Mouse (Mus musculus) left cerebral cortex, postnatal 36 days (tissue): ENCODE data around the gene 4632433K11Rik. TPM values are rescaled to one million over a fixed set of nuclear protein-coding genes. Genes with fewer than 3 reads are reported as not detected.
"Not testable (repeated sequence)": the region's sequence is repeated elsewhere in the genome, so short reads cannot be mapped to it uniquely, and the experiment has no call there.

ENCODE experiments used
- DNase-seq, 2 experiments: peaks; one replicate each; pipeline ENCODE4 v3.0.0; 2021 to 2022; ENCODE audit warnings: low spot score in 2 of 2, mixed read lengths in 1 of 2
- intact Hi-C: fragments of 180-260 bp; cut with DNase I; formaldehyde crosslinking; loops from one replicate; pipeline ENCODE4 v1.15.1; 2025
- total RNA-seq, 2 experiments: library from RNA; stranded (reverse); gene quantifications; 2 replicates each; pipeline ENCODE4 v1.2.3; 2021

4632433K11Rik gene
- total RNA-seq, 2 experiments from 2014 or later = 1.1 TPM; not detected in 1

DNA sequence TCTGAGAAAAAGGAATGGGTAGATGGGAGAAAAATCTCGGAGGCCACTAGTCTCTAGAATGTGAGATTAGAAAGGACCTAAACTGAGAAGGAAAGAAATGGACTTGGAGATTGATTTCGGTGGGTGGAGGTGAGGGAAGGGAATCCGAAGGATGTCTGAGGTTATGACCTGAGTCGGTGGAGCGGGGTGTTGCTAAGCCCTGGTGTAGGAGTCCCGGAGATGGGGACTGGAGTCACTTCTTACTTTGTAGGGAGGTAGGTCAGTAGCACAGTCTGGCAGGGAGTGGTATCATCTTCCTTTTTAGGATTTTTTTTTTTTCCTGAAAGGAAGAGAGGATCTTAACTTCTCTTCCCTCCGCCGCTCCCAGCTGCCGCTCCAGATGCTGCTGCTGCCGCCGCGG is 18.5 kb downstream of the 4632433K11Rik start:
- no peak for DNase-seq
- intact Hi-C loops = loop anchor here (5.0 kb wide), 1 partner anchor 110 kb away; no protein-coding TSS in a partner anchor

DNA sequence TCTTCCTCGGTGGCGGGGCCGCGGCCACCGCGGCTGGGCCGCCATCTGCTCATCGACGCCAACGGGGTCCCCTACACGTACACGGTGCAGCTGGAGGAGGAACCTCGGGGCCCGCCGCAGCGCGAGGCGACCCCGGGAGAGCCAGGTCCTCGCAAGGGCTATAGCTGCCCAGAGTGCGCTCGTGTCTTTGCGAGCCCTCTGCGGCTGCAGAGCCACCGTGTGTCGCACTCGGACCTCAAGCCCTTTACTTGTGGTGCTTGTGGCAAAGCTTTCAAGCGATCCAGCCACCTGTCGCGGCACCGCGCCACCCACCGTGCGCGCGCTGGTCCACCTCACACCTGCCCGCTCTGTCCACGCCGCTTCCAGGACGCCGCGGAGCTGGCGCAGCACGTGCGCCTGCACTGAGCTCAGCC is 19.0 kb downstream of the 4632433K11Rik start:
- peak in 1 of 2 experiments; percentile 38 for DNase-seq
- intact Hi-C loops = loop anchor here (5.0 kb wide), 1 partner anchor 111 kb away; no protein-coding TSS in a partner anchor

DNA sequence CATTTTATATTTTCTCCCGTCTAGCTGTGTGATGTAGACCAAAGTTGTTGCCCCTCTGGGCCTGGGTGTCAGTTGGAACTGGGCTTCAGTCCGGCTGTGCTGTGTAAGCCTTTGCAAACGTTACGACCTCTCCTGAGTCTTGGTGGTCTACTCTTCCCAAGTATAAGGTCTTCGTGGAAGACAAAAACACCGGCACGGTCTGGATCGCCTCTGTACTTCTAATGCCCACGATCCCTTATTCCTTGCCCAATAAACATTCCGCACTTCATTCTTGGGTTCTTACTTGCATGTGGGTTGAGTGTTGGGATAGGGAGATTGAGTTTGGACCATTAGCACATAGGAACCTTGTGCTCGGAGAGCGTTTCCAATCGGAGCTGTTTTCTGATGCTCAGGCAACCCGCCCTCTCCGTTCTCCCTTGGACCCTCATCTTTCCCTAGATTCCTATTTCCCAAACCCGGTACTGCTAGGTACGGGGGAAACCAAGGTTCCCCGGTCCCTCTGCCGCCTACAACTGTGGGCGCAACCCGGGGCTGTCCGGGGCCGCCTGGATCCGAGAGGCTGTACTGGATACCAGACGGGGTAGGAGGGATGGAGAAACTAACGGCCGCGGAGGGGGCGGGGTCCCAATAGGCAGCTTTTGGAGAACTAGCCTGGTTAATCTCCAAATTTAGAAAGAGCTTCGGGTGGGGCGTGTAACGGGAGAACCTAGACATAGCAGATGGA is 19.7 kb downstream of the 4632433K11Rik start:
- peak; percentile 57 to 65 for DNase-seq
- intact Hi-C loops = loop anchor here (5.0 kb wide), 1 partner anchor 111 kb away; no protein-coding TSS in a partner anchor

DNA sequence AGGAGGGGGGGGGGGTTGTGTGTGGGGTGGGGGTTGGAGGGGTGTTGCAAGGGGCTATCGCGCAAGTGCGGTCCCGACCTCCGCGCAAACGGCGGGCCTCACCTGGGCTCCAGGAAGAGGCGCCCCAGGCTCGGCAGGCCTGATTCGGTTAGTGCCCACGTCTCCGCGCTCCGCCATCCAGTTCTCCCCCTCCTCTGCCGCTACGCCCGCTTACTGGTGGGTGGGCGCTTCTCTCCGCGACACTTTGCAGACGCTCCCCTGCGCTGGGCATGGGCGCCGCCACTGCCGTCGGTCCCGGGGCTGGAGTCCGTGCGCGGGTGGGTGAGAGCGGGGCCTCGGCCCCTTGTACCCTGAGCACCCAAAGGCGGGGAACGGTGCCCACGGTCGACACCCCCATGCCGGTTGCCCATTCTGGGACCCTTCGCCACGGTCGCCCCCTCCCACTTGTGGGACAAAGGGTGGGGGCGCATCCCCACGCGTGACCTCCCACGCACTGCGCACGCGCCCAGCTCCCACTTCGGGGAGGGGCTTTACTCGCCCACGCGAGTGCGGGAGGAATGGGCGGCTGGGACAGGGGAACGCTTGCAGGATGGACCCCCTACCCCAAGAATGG is 22.8 kb downstream of the 4632433K11Rik start:
- intact Hi-C loops = loop anchor here (5.0 kb wide), 1 partner anchor 134 kb away; the partner anchor contains the start of gene Nat14

DNA sequence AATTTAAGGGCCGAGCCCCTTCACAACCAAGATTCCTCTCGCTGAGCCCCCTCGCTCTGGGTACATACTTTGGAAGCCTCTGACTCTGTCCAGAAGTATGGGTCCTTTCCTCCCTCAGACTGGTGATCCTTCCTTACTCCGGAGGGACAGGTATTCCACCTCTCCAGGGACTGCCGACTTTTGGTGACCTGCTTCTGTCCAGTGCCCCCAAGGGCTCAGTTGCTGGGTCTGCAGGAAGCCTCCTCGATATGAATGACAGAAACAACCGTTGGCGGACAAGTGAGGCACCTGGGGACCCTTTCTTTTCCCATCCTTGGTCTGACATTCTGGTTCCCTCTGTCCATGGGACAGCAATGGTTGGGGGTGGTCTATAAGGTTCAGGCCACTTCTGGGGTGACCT is 23.5 kb downstream of the 4632433K11Rik start:
- DNase-seq = peak in 1 of 2 experiments; percentile 9
- intact Hi-C loops = loop anchor here (5.0 kb wide), 1 partner anchor 135 kb away; the partner anchor contains the start of gene Nat14

More for the DNA sequence above, 22.8 kb downstream of the 4632433K11Rik start:
- peak in 1 of 2 experiments; percentile 76 for DNase-seq

DNA sequence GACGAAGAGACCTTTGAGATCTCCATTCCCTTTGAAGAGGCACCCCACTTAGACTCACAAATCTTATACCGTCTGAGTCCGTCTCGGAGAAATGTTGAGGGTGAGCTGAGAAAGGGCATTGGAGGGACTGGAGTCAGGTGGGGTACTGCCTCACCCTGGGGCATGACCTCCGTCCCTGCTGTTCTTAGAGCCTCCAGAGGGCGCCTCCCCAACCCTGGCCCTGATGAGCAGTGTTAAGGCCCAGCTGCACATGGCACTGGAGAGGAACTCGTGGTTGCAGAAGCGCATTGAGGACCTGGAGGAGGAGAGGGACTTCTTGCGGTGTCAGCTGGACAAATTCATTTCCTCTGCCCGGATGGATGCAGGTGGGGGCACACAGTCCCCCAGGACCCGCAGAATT is 23.9 kb downstream of the 4632433K11Rik start:
- intact Hi-C loops = loop anchor here (5.0 kb wide), 1 partner anchor 136 kb away; the partner anchor contains the start of gene Nat14
- DNase-seq = no peak

DNA sequence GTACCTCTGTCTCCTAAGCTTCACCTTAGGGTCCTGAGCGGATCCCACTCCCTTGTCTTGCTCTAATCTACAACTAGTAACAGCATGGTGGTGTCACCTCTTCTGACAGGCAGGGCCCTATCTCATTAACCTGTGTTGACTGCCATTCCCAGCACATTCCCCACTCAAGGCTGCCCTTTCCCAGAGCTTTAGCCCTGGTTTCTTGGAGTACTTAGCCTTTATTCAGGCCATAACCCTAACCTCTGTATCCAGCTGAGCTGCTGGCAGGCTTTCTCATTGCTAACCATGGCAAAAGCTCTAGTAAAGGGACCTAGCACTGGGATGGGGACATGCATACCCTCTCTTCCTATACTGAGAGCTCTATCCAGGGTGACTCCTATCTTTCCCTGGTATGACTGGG is 24.7 kb downstream of the 4632433K11Rik start:
- intact Hi-C loops = loop anchor here (5.0 kb wide), 1 partner anchor 136 kb away; the partner anchor contains the start of gene Nat14
- no peak for DNase-seq

DNA sequence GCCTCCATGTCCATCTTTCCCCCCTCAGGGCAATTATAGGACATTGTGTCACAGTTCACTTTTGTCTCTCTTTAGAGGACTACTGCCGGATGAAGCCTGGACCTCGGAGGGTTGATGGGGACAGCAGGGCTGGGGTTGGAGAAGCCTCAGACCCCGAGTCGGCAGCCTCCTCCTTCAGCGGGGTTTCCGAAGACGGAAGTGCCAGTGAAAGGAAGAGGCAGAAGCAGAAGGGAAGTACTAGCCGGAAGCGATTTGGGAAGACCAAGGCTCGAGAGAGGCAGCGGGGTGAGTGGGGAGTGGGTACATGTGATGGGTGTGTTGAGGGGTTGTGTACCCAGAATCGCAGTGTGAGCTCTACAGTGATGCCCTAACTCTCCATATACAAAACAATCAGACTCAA is 25.5 kb downstream of the 4632433K11Rik start:
- DNase-seq = peak in 1 of 2 experiments; percentile 11
- intact Hi-C loops = loop anchor here (5.0 kb wide), 1 partner anchor 137 kb away; the partner anchor contains the start of gene Nat14

DNA sequence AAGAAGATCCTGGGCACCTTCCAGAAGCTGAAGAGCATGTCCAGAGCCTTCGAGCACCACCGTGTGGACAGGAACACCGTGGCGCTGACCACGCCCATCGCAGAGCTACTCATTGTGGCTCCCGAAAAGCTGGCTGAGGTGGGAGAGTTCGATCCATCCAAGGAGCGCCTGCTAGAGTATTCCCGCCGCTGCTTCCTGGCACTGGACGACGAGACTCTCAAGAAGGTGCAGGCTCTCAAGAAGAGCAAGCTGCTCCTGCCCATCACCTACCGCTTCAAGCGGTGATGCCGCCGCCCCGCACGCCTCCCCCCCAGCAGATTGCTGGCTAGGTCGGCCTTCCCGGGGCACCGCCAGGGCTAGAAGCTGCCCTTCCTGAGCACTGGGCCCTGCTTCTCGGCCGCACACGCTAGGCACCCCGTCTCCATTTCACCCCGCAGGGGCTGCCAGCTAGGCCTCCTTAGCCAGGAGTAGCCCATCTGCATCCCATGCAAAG is 26.4 kb downstream of the 4632433K11Rik start:
- peak; percentile 74 for DNase-seq
- intact Hi-C loops = loop anchor here (2.0 to 10.0 kb wide), 2 partner anchors 39 to 1365 kb away; partner anchors contain the start of genes Ccdc106, Mboat7, Tsen34 and Zfp865

DNA sequence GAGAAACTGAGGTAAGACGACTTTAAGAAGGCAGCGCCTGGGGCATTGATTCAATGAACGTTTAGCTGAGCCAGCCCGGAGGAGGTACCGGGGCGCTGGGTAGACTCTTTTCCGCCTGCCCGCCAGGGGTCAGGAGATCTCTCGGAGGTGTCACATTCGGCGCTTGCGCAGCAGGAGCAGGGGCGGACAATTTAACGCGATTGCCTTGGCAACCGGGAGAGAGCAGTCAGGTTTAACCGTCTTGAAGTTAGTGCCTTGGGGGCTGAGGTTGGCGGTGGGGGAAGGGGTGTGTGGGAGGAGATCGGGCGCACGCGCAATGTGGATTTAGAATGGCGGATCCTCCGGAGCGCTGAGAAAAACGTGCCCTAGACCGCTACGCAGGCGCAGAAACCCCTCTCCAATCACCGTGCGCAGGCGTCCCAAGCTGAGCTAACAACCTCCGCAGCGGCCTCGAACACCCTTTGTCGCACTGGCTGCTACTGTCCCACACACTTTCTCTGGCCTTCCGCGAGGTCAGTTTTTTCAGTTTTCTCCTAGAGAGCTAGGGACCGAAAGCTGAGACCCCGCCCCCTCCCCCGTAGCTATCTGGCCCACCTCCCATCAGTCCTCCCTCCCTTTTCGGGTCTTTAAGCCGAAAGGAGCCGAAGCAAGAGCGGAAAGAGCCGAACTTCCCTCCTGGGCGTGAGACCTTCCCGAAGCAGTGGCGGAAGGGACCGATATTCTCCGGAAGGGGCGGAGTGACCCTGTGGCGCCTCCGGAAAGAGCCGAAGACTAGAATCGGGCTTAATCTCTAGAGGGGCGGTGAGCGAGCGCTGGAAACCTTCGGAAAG is 27.2 kb downstream of the 4632433K11Rik start:
- intact Hi-C loops = loop anchor here (2.0 to 10.0 kb wide), 2 partner anchors 40 to 1366 kb away; partner anchors contain the start of genes Ccdc106, Mboat7, Tsen34 and Zfp865

DNA sequence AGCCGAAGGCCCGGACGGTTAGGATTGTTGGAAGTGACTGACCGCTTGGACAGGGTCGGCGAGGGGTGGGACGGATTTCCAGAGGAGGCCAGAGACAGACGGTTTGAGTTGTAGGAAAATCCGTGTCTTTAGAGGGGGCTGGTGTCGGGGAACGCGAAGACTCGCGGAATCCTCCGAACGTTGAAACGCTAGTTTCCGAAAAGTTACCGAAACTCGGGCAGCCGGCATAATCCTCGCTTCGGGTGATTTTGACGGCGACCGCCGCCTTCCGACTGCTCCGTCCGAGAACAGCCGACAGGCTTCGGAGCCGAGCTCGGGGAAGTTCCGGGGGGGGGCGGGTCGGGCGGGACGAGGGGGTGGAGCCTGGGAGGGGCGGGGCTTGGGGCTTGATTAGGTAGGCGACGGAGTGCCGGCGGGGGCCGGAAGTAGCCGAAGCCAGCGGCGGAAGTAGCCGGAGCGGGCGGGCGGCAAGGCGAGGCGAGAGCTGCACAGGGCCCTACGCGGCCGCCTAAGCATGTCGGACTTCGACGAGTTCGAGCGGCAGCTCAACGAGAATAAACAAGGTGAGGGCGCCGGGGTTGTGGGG is 27.9 kb downstream of the 4632433K11Rik start, which contains the start of gene U2af2:
U2af2 (plus strand) TSS at position 370 of the 586 bp plus-strand sequence.
- DNase-seq = peak; percentile 92 to 93
- intact Hi-C loops = loop anchor here (1.0 to 10.0 kb wide), 3 partner anchors 18 to 1367 kb away; partner anchors contain the start of genes Ccdc106, Epn1, Mboat7 and Tsen34

More for the DNA sequence above, 27.2 kb downstream of the 4632433K11Rik start:
- DNase-seq = peak; percentile 98 to 99

DNA sequence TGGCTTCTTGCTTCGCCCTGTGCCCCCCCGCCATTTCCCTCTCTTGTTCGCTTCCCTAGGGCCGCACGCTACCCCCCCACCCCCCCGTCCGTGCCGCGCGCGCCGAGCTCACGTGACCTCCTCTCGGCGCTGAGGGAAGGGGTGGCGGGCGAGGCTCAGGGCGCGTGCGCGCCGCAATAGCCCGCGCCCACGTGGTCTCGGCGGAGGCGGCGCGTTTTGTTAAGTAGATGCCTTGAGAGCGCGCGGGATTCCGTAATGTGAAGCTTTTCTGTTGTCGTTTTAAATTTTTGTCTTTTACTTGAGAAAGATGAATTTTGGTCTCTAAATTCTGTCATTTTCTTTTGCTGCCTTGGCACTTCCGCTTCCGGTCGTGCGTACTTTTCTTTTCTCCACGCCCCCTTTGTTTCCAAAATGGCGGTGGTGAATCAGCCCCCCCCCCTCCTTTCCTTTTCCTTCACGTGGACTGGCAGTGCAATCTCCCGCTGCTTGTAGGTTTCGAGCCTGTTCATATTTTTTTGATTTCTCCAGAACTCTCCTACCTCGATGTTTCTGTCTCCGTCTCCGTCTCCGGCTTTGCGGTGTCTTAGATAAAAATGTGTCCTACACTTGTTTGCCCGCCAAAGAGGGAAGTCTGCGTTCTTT is 28.6 kb downstream of the 4632433K11Rik start:
- DNase-seq = no peak
- intact Hi-C loops = loop anchor here (1.0 to 10.0 kb wide), 2 partner anchors 18 to 1368 kb away; partner anchors contain the start of genes Epn1, Mboat7 and Tsen34

DNA sequence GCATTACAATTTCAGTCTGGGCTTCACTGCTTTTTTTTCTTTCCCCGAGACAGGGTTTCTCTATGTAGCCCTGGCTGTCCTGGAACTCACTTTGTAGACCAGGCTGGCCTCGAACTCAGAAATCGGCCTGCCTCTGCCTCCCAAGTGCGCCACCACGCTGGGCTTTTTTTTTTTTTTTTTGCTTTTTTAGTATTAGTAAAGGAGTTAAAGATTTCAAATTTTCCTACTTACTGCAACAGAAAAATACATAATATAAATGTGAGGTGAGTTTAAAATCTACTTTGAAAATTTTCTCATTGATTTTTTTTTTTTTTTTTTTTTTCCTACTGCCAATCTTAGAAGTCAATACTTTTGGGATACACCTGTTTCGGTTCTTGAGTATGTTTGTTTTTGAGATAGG is 31.0 kb downstream of the 4632433K11Rik start:
- DNase-seq = no peak
- intact Hi-C loops = loop anchor here (10.0 kb wide), 1 partner anchor 1370 kb away; the partner anchor contains the start of genes Mboat7 and Tsen34

DNA sequence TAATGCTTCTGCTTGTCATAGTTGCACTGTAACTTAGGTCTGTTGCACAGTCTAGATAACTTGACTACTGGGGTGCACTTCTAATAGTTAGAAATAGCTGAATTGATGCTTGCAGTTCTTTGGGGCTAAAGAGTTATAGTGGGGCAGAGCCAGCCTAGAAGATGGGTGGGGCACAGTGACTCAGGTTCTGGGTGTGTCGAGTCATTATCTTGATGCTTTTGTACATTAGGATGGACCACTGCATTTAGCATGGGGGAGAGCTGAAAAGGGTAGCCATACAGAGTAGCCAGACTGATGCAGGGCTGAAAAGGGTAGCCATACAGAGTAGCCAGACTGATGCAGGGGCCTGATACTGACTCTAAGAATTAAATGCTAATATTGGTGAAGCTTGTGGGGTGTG is 39.7 kb downstream of the 4632433K11Rik start:
- intact Hi-C loops = no loop called here

DNA sequence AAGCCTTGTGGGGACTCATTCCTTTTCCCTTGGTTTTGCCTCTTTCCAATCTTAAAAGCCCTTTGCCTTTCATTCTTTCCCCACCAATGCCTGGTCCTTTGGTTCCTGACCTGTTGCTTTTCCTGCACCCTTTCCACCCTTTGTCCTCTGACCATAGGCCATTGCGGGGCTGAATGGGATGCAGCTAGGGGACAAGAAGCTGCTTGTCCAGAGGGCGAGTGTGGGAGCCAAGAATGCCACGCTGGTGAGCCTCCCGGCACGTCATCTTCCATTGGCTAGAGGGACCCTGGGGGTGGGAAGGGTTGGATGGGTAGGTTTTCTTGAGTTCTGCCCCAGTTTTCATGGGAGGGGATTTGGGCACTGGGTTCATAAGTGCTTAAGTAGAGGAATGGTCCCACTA is 41.1 kb downstream of the 4632433K11Rik start:
- DNase-seq = no peak
- intact Hi-C loops = no loop called here

More for the DNA sequence above, 39.7 kb downstream of the 4632433K11Rik start:
- no peak for DNase-seq

DNA sequence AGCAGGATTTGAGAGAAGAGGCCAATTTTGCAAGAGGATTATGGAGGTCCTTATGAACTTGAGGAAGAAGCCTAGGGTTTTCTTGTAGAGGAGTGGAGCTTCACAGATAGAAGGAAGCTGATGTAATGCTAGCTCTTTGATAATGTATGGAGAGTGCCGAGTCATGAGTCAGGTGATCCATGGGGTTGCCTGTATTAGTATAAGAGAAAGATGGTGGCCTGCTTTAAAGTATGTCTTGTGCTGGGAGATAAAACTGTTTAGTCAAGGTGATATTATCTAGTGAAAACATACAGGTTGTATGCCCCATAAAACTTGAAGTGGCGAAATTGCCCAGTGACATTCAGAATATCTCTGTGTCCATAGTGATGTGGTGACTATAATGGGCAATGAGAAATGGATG is 43.0 kb downstream of the 4632433K11Rik start:
- intact Hi-C loops = no loop called here

DNA sequence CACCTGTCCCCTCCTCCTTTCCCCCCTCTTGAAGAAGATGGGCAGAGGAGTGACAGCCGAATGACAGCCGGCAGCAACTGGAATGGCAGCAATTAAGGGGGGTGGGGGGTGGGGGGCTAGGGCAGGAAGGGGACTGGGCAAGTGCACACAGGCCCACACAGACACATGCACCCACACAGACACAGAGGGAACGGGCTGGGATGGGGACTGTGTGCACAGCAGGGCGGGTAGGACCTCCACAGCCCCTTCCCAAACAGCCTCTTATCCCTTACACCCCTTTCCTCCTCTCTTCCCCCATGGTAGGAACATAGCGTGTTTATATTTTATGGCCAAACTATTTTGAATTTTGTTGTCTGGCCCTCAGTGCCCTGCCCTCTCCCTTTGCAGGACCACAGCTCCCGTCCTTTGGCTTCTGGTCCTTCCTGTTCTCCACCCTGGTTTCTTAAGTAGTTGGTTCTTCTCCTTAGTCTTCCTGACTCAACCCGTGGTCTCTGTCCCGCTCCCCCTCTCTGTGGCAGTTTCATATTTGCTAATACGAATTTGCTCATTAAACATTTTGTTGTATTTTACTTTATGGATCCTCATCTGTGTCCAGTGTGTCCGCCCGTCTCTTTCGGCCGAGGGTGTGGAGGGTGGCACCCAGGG is 45.6 kb downstream of the 4632433K11Rik start:
- intact Hi-C loops = loop anchor here (1.0 to 10.0 kb wide), 2 partner anchors 17 to 1435 kb away; partner anchors contain the start of genes Cnot3 and U2af2
- DNase-seq = not testable (repeated sequence)

More for the DNA sequence above, 43.0 kb downstream of the 4632433K11Rik start:
- DNase-seq = no peak
